Mouse (Mus musculus) limb, embryonic 11.5 days (tissue): ENCODE measurements around the gene Sipa1l2. TPM values are rescaled to one million over a fixed set of nuclear protein-coding genes. Genes with fewer than 3 reads are reported as not detected.

ENCODE experiments used
- ATAC-seq: fragments of 200-750 bp; cut with Nextera tagmentation; 2 replicates; pipeline ENCODE4 v1.8.0; 2017; ENCODE audit warnings: low read depth; ENCODE audit not compliant: insufficient number of reproducible peaks, low FRiP score, low TSS enrichment
- DNase-seq: peaks from one replicate; pipeline ENCODE4 v3.0.0-alpha.2; 2015; ENCODE audit warnings: low spot score
- H3K27ac ChIP-seq: fragments of 300-500 bp; sonication (generic); replicated peaks from 2 replicates; pipeline ENCODE4 v1.5.1; 2014; ENCODE audit warnings: low read depth, mild to moderate bottlenecking, low read length
- H3K27me3 ChIP-seq: fragments of 300-500 bp; sonication (generic); 2 replicates; pipeline ENCODE4 v1.6.1; 2014; ENCODE audit warnings: mild to moderate bottlenecking, low read length, mixed read lengths; ENCODE audit not compliant: control insufficient read depth, insufficient read depth
- H3K36me3 ChIP-seq: fragments of 300-500 bp; sonication (generic); 2 replicates; pipeline ENCODE4 v1.6.1; 2014; ENCODE audit warnings: mild to moderate bottlenecking, low read length, moderate library complexity, mixed read lengths; ENCODE audit not compliant: control insufficient read depth, insufficient read depth
- H3K4me1 ChIP-seq: fragments of 300-500 bp; sonication (generic); 2 replicates; pipeline ENCODE4 v1.6.1; 2014; ENCODE audit warnings: low read length, mixed read lengths; ENCODE audit not compliant: control insufficient read depth, insufficient read depth
- H3K4me2 ChIP-seq: fragments of 300-500 bp; sonication (generic); 2 replicates; pipeline ENCODE4 v1.6.1; 2014; ENCODE audit warnings: low read depth, mild to moderate bottlenecking, moderate library complexity; ENCODE audit not compliant: severe bottlenecking
- H3K4me3 ChIP-seq: fragments of 300-500 bp; sonication (generic); 2 replicates; pipeline ENCODE4 v1.5.1; 2014; ENCODE audit warnings: low read depth, low read length
- H3K9ac ChIP-seq: fragments of 300-500 bp; sonication (generic); 2 replicates; pipeline ENCODE4 v1.6.1; 2014; ENCODE audit warnings: mild to moderate bottlenecking, low read length
- H3K9me3 ChIP-seq: fragments of 300-500 bp; sonication (generic); 2 replicates; pipeline ENCODE4 v1.6.1; 2016; ENCODE audit warnings: low read length; ENCODE audit not compliant: control insufficient read depth
- WGBS: fragments of 180-500 bp; shearing (Covaris S2); extraction: QIAGEN DNeasy Blood & Tissue Kit; methylation state at CpG from one replicate; pipeline ENCODE4 v1.1.7; 2014; 5-methylcytosine and 5-hydroxymethylcytosine counted together
- polyA plus RNA-seq: library from polyadenylated mRNA; unstranded; fragments of >200 nt; fragmentation: Nextera tagmentation; extraction: Ambion mirVana; gene quantifications from 2 replicates; pipeline ENCODE4 v1.2.1, GENCODE M21; 2014

The Sipa1l2 gene
- polyA plus RNA-seq, 1 experiment from 2014 or later = 8.5 TPM

DNA sequence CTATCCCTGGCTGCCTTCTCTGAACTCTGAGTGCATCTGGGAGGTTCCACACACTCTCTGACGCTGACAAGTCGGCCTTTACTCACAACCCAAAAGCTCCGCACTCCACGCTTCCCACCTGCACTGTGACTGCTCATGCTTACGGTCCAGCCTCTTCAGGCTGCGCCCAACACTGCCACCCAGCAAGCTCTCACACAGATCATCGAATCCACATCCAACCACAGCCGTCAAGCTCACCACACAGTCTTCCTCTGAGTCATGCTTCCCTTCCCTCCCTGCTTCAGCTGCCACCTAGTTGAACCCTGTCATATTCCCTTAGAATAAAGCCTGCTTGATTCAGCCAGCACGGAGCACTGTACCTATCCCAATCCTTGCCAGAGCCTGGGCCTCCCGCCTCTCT is 71.1 kb downstream of the Sipa1l2 start:
- ATAC-seq = no peak
- Histone ChIP-seq H3K36me3 (no peaks in the 10 kb centered on the region), H3K27ac (no peak overlapping the region), H3K27me3 (no peaks in the 10 kb centered on the region), H3K9me3 (no peaks in the 10 kb centered on the region), H3K4me1 (peaks cover 11% of the 10 kb centered on the region), H3K4me2 (no peak overlapping the region), H3K9ac (no peak overlapping the region; the same call in 1 of the 2 replicates), H3K4me3 (no peak overlapping the region)
- 71% methylated on average over 10 of the region's 10 CpGs for WGBS
- DNase-seq = no peak

DNA sequence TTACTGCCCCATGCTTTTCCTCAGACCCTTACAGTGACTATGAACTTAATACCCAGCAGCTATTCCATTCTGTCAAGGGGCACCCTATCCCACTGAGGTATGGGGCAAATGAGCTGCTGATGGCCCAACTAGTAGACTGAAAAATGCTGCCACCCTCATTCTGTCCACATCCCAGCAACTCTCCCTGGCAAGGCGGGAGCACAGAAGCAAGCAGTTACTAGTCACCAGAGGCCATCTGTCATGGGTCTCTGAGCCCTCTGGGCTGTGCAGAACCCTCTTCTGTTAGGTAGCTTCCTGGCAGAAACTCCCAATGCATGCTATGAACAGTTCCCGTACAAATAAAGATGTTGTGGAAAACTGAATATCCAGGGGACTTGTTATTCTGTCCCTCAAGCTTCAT is 74.1 kb downstream of the Sipa1l2 start:
- Histone ChIP-seq H3K4me2 (no peak overlapping the region), H3K36me3 (no peaks in the 10 kb centered on the region), H3K27ac (no peak overlapping the region), H3K4me1 (peaks cover 11% of the 10 kb centered on the region), H3K9ac (no peak overlapping the region), H3K4me3 (no peak overlapping the region), H3K9me3 (no peaks in the 10 kb centered on the region; the same call in 1 of the 2 replicates), H3K27me3 (no peaks in the 10 kb centered on the region)
- ATAC-seq = no peak
- DNase-seq = no peak
- WGBS = 74% methylated on average over 2 of the region's 2 CpGs

DNA sequence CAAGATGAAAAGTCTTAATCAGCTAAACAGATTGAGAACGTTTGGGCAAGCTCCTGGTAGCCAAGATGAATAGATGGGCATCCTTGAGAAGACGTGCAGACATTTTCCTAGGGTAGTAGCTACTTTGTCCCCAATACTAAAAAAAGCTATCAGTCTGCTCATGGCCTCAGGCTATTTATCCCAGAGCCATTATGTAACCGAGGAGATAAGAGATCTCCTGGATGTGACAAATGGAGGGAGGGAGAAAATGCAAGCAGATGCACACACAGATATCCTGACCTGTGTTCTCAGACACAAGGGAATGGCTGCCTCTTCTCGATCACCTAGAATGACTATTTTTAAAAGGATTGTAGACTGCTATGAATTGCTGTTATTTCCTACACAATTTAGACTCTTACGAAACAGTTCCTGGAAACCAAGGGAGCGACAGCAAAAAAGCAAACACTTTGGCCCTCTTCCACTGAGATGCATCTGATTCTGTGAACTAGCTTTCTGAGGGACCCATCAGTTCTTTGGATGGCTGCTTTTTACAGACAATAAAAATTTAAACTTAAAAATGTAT is 76.3 kb downstream of the Sipa1l2 start:
- WGBS = 73% methylated on average over 6 of the region's 6 CpGs
- Histone ChIP-seq H3K27ac (no peak overlapping the region), H3K9ac (no peak overlapping the region), H3K4me1 (peaks cover 16% of the 10 kb centered on the region), H3K27me3 (no peaks in the 10 kb centered on the region), H3K4me2 (no peak overlapping the region), H3K9me3 (no peaks in the 10 kb centered on the region; the same call in 1 of the 2 replicates), H3K36me3 (no peaks in the 10 kb centered on the region), H3K4me3 (no peak overlapping the region)
- no peak for DNase-seq
- no peak for ATAC-seq

DNA sequence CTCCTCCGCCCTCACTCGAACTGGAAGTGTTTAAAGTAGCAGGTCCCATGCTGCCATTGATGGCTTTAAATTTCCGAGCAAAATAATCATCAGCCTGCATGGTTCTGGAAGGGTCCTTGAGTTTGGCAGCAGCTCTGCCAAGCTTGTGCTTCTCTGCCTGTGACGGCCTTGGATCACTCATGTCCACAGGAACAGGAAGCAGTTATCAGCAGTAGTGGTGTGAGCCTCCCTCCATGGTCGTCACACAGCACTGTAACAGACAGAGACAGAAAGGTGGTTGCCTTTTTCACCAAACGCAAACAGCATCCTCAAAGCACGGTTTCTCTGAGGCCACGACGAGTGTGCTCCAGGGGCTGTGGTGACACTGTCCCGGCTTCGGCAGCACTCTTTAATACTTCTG is 77.2 kb downstream of the Sipa1l2 start:
- DNase-seq = no peak
- Histone ChIP-seq H3K36me3 (no peaks in the 10 kb centered on the region), H3K9ac (no peak overlapping the region), H3K4me1 (peaks cover 12% of the 10 kb centered on the region), H3K9me3 (no peaks in the 10 kb centered on the region; the same call in 1 of the 2 replicates), H3K27ac (no peak overlapping the region), H3K4me3 (no peak overlapping the region), H3K27me3 (no peaks in the 10 kb centered on the region), H3K4me2 (no peak overlapping the region)
- ATAC-seq = no peak
- 75% methylated on average over 11 of the region's 11 CpGs for WGBS

DNA sequence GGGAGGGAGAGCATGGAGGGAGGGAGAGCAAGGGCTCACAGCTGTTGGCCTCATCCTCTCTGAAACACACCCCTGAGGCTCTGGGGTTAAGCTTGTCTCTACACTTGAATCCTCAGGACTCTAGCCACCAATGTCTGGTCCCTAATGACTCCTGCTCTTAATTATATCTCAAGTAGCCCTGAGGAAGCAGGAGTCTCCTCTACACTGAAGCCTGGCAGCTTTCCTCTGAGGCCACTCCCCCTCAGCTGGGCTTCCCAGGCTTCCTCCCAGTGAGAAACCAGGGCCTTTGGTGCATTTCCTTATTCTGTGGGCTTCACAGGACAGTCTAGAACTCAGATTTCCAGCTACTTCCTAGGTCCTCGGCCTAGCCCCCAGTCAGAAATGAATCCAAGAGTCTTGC is 80.9 kb downstream of the Sipa1l2 start:
- no peaks in the 10 kb centered on the region; the same call in 1 of the 2 replicates for H3K9me3 ChIP-seq
- WGBS = 37% methylated on average over 1 of the region's 1 CpGs
- no peak for DNase-seq

DNA sequence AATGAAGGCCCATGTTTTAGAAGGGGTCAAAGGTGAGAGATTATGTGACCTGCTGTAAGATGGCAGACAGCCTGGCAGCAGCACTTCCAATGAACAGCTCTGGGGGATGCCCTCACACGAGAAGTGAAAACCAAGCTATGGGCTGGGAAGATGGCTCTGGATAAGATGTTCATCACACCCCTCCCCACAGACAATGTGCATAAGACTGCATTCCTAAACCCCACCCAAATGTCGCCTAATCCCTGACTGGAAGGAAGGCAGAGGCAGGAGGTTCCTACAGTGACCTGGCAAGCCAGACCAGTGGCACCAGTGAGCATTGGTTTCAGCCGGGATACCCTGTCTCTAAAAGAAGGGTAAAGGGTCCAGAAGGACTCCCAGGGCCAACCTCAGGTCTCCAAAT is 83.9 kb downstream of the Sipa1l2 start:
- H3K4me2 ChIP-seq = no peak overlapping the region
- WGBS = 93% methylated on average over 3 of the region's 3 CpGs
- DNase-seq = no peak
- no peak overlapping the region for H3K4me3 ChIP-seq
- no peaks in the 10 kb centered on the region for H3K36me3 ChIP-seq
- peaks cover 9% of the 10 kb centered on the region for H3K4me1 ChIP-seq
- no peaks in the 10 kb centered on the region for H3K27me3 ChIP-seq
- H3K9me3 ChIP-seq = no peaks in the 10 kb centered on the region
- H3K9ac ChIP-seq = no peak overlapping the region
- no peak overlapping the region for H3K27ac ChIP-seq
- no peak for ATAC-seq

More for the DNA sequence above, 80.9 kb downstream of the Sipa1l2 start:
- Histone ChIP-seq H3K4me1 (peaks cover 9% of the 10 kb centered on the region), H3K36me3 (no peaks in the 10 kb centered on the region), H3K4me3 (no peak overlapping the region), H3K4me2 (no peak overlapping the region), H3K27ac (no peak overlapping the region), H3K9ac (no peak overlapping the region), H3K27me3 (no peaks in the 10 kb centered on the region)
- ATAC-seq = no peak

DNA sequence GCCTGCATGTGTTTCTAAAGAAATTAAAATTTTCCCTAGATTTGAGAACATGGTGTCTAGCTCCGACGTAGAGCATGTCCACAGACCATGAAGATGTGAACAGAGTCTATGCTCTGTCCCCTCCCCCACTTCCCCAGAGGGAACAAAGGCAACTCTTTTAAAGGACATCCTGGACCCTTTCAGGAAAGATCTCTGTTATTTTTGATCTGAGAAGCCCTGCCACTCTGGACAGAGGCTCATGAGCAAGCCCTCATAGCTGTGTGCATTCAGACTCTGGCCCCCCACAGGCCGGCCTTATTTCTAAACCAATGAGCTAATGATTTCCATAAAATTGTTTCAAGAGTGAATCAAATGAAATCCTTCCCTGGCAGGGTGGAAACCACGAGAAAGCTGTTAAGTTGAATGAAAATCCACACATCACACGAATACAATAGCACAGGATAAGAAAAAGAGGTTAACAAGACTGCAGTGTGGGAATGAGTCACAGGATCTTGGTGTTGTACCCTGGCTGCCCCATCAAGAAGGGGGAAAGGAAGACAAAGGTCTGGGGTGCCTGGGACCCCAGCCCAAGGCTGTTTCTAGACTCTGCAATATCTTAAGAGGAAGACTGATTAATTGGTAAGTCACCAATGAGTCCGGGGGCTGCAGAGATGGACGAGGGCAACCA is 84.9 kb downstream of the Sipa1l2 start:
- no peaks in the 10 kb centered on the region for H3K27me3 ChIP-seq
- WGBS = 70% methylated on average over 7 of the region's 7 CpGs
- H3K27ac ChIP-seq = no peak overlapping the region
- H3K4me1 ChIP-seq = peaks cover 8% of the 10 kb centered on the region
- H3K9me3 ChIP-seq = no peaks in the 10 kb centered on the region
- 0 out of 2 replicates have a peak, but pooled peaks cover 2% of the 10 kb centered on the region for H3K36me3 ChIP-seq
- DNase-seq (no peak), ATAC-seq (no peak)
- H3K4me2 ChIP-seq = no peak overlapping the region
- no peak overlapping the region for H3K9ac ChIP-seq
- H3K4me3 ChIP-seq = no peak overlapping the region

DNA sequence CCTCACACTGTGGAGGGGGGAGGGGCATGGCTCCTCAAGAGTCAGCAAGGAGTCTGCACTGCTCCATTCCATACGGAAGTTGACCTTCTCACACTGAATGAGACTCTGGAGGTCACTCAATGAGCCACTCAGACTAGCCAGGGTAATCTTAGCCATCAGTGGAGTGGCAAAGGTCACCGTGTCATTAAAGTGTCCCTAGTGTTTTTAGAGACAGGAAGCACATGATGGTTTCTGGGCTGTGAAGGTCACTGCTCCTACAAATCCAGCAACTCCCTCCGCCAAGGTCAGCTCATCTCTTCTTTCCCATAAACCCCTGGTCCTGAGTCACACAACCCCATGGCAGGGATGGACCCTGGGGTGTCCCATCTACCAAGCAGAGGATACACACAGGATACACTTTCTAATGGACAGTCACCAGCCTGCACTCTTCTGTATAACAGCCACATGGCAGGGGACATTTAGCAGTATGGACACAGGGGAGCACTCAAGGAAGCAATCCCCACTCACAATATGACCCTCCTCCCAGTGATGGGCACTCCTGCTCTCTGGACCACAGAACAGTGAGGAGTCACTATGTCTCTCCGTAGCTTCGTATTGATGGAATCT is 87.0 kb downstream of the Sipa1l2 start:
- H3K9ac ChIP-seq = no peak overlapping the region
- no peak overlapping the region for H3K4me3 ChIP-seq
- no peak overlapping the region for H3K27ac ChIP-seq
- no peaks in the 10 kb centered on the region for H3K4me1 ChIP-seq
- H3K4me2 ChIP-seq = no peak overlapping the region
- 0 out of 2 replicates have a peak, but pooled peaks cover 2% of the 10 kb centered on the region for H3K36me3 ChIP-seq
- no peaks in the 10 kb centered on the region for H3K27me3 ChIP-seq
- ATAC-seq (no peak), DNase-seq (no peak)
- H3K9me3 ChIP-seq = no peaks in the 10 kb centered on the region
- WGBS = 66% methylated on average over 5 of the region's 5 CpGs
